Mouse (Mus musculus) stomach, embryonic 16.5 days (tissue): Measurements from ENCODE around the gene Grasp. TPM values are rescaled to one million over a fixed set of nuclear protein-coding genes. Genes with fewer than 3 reads are reported as not detected.
A peak's percentile ranks its signal among the peaks of the same experiment; 100 is the strongest.

ENCODE experiments used
- ATAC-seq: fragments of 200-750 bp; cut with Nextera tagmentation; 2 replicates; pipeline ENCODE4 v1.8.0; 2017; ENCODE audit warnings: moderate number of reproducible peaks, moderate TSS enrichment; ENCODE audit not compliant: insufficient read depth, low FRiP score
- H3K27ac ChIP-seq: fragments of 300-500 bp; sonication (generic); 2 replicates; pipeline ENCODE4 v1.5.1; 2014; ENCODE audit warnings: low read length
- H3K27me3 ChIP-seq: fragments of 300-500 bp; sonication (generic); 2 replicates; pipeline ENCODE4 v1.6.1; 2014; ENCODE audit warnings: low read length, control low read depth, mixed read lengths; ENCODE audit not compliant: control insufficient read depth, insufficient read depth
- H3K36me3 ChIP-seq: fragments of 300-500 bp; sonication (generic); 2 replicates; pipeline ENCODE4 v1.6.1; 2014; ENCODE audit warnings: low read length; ENCODE audit not compliant: control insufficient read depth, insufficient read depth
- H3K4me1 ChIP-seq: fragments of 300-500 bp; sonication (generic); 2 replicates; pipeline ENCODE4 v1.6.1; 2014; ENCODE audit warnings: low read length, control low read depth, mixed read lengths; ENCODE audit not compliant: control insufficient read depth, insufficient read depth
- H3K4me2 ChIP-seq: fragments of 300-500 bp; sonication (generic); 2 replicates; pipeline ENCODE4 v1.6.1; 2014; ENCODE audit warnings: low read depth, low read length, mixed read lengths
- H3K4me3 ChIP-seq: fragments of 300-500 bp; sonication (generic); replicated peaks from 2 replicates; pipeline ENCODE4 v1.5.1; 2014; ENCODE audit warnings: mild to moderate bottlenecking, low read length
- H3K9ac ChIP-seq: fragments of 300-500 bp; sonication (generic); 2 replicates; pipeline ENCODE4 v1.6.1; 2014; ENCODE audit warnings: low read length
- H3K9me3 ChIP-seq: fragments of 300-500 bp; sonication (generic); replicated peaks from 2 replicates; pipeline ENCODE4 v1.6.1; 2016; ENCODE audit warnings: low read length, control low read depth; ENCODE audit not compliant: control insufficient read depth
- WGBS: fragments of 180-500 bp; shearing (Covaris S2); extraction: QIAGEN DNeasy Blood & Tissue Kit; methylation state at CpG from one replicate; pipeline ENCODE4 v1.1.7; 2014; 5-methylcytosine and 5-hydroxymethylcytosine counted together
- polyA plus RNA-seq: library from polyadenylated mRNA; unstranded; fragments of >200 nt; fragmentation: Nextera tagmentation; extraction: Ambion mirVana; gene quantifications from 2 replicates; pipeline ENCODE4 v1.2.1, GENCODE M21; 2015

The Grasp gene
- polyA plus RNA-seq, 1 experiment from 2014 or later = 2.1 TPM

DNA sequence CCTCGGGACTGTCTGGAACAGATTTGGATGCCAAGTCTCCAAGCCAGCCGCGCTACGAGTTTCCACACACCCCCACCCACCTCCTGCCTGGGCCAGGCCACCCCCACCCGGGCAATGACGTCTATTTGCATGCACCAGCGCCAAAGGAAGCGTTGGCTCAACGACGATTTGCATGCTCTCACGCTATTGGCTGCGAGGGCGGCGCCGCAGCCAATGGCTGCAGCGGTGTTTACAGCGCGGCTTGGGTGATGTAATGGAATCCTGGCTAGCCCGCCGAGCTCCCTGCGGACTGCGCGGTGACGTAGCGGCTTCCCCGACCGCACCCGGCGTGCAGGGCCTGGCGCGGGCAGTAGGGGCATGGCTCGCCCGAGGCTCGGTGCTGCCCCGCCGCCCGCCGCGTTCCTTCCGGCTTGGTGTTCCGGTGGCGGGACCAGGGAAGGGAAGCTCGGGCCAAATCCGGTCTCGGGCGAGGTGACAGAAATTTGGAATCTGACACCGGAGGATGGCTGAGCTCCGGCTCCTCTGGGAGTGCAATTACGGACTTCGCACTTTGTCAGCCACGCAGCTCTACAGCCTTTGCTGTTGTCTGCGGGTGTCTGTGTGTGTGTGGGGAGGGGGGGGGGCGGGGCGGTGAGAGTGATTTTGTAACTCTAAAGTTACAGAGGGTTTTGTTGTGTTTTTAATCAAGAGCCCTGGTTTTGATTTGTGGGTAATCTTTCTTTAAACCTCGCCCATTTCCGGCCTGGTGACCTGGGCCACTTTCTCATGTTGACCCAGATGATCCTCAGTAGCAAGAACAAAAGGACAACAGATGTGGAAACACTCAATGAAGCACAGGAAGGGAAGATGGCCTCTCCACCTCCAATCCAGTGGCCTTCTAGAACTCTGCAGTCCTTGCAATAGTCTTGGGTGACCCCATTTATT lies 22.5 kb downstream of the Grasp start:
- peak; percentile 98 for ATAC-seq
- H3K4me1 ChIP-seq = peaks cover 21% of the 10 kb centered on the region
- H3K4me3 ChIP-seq = peak overlapping the region; percentile 49
- no peaks in the 10 kb centered on the region for H3K27me3 ChIP-seq
- peak overlapping the region; percentile 80 for H3K4me2 ChIP-seq
- 2% methylated on average over 56 of the region's 56 CpGs for WGBS
- H3K9me3 ChIP-seq = no peaks in the 10 kb centered on the region
- H3K9ac ChIP-seq = peak overlapping the region; percentile 81
- H3K36me3 ChIP-seq = no peaks in the 10 kb centered on the region
- H3K27ac ChIP-seq = peak overlapping the region; percentile 93

DNA sequence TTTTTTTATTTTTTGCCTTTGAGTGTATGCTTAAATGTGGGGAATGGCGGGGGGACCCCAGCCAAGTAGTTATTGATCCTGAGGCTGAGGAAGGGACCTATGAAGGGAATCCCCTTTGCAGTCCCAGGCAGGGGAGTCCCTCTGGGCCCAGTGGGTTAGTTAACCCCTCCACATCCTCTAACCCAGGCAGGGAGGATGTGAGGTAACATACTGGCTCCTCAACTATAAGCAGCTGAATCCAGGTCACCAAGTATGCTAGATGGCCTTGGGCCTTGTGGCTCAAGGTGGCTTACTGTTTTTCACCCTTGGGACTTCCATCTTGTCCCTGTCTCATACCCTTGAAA lies 23.1 kb downstream of the Grasp start:
- H3K27me3 ChIP-seq = no peaks in the 10 kb centered on the region
- no peak for ATAC-seq
- H3K4me1 ChIP-seq = peaks cover 17% of the 10 kb centered on the region
- no peaks in the 10 kb centered on the region for H3K36me3 ChIP-seq
- H3K9me3 ChIP-seq = no peaks in the 10 kb centered on the region
- H3K9ac ChIP-seq = no peak overlapping the region; the same call in 1 of the 2 replicates
- peak overlapping the region; percentile 80 for H3K4me2 ChIP-seq
- peak overlapping the region; percentile 93; the same call in 1 of the 2 replicates for H3K27ac ChIP-seq
- 72% methylated on average over 1 of the region's 1 CpGs for WGBS
- peak overlapping the region; percentile 49 for H3K4me3 ChIP-seq

DNA sequence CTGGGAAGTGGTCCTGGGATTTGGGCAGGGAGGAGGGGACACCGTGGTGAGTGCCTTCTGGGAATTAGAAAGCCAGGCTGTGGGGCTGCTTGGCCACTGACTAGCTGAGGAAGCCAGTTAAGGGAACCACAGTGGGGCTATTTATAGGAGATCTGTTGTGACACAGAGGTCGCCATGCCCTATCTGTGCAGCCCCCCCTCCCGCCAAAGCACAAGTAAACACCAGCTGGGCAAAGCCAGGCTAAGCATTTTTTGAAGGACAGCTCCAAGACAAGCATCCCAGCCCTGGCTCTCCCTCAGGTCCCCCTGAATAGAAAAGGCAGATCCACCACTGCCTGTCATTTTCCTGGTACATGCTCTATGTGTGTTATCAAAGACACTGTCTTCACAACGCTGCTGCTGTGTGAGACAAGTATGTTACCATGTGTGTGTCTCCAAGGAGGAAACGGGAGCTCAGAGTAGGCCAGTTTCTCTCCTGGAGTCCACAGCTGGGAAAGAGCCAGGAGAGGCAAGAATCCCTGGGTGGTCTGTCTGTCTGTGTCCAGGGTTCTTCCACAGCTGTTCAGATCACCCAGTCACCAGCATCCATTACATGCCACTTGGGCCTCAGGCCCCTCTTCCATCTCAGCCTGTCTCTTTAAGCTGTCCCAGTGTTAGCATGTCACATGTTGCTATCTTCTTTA lies 24.2 kb downstream of the Grasp start:
- Histone ChIP-seq H3K9me3 (no peaks in the 10 kb centered on the region), H3K4me1 (peaks cover 17% of the 10 kb centered on the region), H3K27me3 (no peaks in the 10 kb centered on the region), H3K27ac (peak overlapping the region; percentile 75), H3K36me3 (no peaks in the 10 kb centered on the region), H3K9ac (peak overlapping the region; percentile 48; the same call in 1 of the 2 replicates), H3K4me2 (no peak overlapping the region), H3K4me3 (no peak overlapping the region)
- WGBS = 33% methylated on average over 5 of the region's 5 CpGs
- no peak for ATAC-seq

DNA sequence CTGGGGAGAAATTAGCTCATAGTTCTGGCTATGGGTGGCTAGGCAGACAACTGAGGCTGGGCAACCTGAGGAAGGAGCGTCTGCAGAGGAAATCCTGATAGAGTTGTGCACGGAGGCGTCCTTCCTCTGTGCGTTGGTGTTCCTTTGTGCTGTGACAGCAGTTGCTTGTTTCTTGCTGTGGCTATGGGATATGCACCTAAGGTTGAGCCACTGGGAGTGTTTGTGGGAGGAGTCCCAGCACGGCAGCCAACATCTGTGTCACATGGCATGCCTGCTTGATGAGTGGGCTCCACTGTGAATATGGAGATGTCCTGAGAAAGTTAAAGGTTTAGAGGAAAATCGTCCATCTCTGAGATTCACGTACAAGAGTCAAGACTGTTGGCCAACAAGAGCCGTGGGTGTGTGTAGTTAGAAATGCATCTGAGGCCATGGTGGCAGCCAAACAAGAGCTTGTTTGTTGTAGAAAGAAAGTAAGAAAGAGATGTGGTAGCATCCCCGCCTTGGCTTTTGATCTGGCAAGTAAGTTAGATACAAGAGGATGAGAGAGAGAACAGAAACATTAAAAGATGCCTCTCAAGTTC lies 26.3 kb downstream of the Grasp start:
- H3K36me3 ChIP-seq = no peaks in the 10 kb centered on the region
- 68% methylated on average over 9 of the region's 9 CpGs for WGBS
- H3K27me3 ChIP-seq = no peaks in the 10 kb centered on the region
- H3K4me3 ChIP-seq = no peak overlapping the region
- no peak overlapping the region for H3K27ac ChIP-seq
- no peaks in the 10 kb centered on the region for H3K9me3 ChIP-seq
- H3K4me1 ChIP-seq = peaks cover 26% of the 10 kb centered on the region
- no peak overlapping the region for H3K4me2 ChIP-seq
- no peak overlapping the region for H3K9ac ChIP-seq
- no peak for ATAC-seq

DNA sequence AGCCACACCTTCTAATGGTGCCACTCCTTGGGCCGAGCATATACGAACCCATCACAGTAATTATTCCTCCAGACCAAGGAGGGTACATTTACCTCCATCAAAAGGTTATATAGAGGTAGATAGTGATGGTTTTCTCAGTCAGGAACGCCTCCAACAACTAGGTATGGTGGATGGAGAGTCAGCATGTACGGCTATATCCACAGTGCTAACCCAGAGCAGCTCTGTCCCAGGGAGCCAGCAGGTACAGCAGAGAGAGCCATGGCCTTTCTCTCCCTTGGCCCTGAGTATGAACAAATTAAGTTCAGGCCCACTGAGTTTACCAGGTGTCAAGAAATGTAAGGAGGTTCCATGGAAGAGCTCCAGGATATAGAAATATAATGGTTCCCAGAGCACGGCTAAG lies 27.9 kb downstream of the Grasp start:
- no peaks in the 10 kb centered on the region for H3K9me3 ChIP-seq
- ATAC-seq = no peak
- no peaks in the 10 kb centered on the region for H3K27me3 ChIP-seq
- H3K9ac ChIP-seq = no peak overlapping the region
- no peak overlapping the region for H3K27ac ChIP-seq
- no peaks in the 10 kb centered on the region for H3K36me3 ChIP-seq
- 87% methylated on average over 5 of the region's 5 CpGs for WGBS
- peaks cover 21% of the 10 kb centered on the region for H3K4me1 ChIP-seq
- H3K4me2 ChIP-seq = no peak overlapping the region
- no peak overlapping the region for H3K4me3 ChIP-seq

DNA sequence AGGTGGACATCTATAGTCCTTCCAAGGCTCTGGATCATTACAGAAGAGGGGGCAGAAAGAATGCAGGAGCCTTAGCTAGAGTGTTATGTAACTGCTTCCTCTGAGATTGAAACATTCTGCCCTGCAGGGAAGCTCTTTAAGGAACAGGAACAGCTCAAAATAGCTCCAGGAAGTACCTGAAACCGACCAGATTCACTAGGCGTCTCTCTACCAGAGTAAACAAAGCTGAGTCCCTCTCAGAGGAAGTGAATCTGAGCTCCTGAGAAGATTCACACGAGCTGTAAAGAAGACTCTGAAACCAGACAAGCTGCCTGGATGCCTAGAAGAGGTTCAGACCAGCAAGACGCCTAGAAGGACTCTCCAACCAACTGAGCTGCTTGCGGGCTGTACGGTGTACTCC lies 28.6 kb downstream of the Grasp start:
- Histone ChIP-seq H3K27ac (no peak overlapping the region), H3K9me3 (no peaks in the 10 kb centered on the region), H3K36me3 (no peaks in the 10 kb centered on the region), H3K4me3 (no peak overlapping the region), H3K27me3 (no peaks in the 10 kb centered on the region), H3K4me1 (peaks cover 21% of the 10 kb centered on the region), H3K9ac (no peak overlapping the region), H3K4me2 (no peak overlapping the region)
- no peak for ATAC-seq
- WGBS = 71% methylated on average over 6 of the region's 6 CpGs

DNA sequence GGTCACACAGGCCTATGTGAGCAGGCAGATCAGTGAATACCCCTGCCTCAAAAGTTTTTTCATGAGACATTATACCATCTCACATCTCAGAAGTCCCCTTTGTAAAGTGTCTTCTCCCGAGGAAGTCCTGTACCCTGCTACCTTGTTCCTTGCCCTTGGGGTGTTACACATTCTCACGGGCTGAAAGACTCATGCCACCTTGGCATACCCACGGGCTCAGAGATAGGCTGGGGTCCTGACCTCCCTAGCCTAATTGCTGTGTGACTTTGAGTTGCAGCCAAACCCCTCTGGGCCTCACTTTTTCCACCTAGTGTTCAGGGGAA lies 29.5 kb downstream of the Grasp start:
- Histone ChIP-seq H3K27ac (0 out of 2 replicates have a peak overlapping the region, but pooled peaks have one; percentile 2), H3K4me2 (peak overlapping the region; percentile 95), H3K36me3 (no peaks in the 10 kb centered on the region), H3K4me3 (peak overlapping the region; percentile 64), H3K9ac (peak overlapping the region; percentile 86), H3K4me1 (peaks cover 12% of the 10 kb centered on the region; the same call in 1 of the 2 replicates), H3K9me3 (no peaks in the 10 kb centered on the region), H3K27me3 (no peaks in the 10 kb centered on the region)
- WGBS = 31% methylated on average over 3 of the region's 3 CpGs
- no peak for ATAC-seq

DNA sequence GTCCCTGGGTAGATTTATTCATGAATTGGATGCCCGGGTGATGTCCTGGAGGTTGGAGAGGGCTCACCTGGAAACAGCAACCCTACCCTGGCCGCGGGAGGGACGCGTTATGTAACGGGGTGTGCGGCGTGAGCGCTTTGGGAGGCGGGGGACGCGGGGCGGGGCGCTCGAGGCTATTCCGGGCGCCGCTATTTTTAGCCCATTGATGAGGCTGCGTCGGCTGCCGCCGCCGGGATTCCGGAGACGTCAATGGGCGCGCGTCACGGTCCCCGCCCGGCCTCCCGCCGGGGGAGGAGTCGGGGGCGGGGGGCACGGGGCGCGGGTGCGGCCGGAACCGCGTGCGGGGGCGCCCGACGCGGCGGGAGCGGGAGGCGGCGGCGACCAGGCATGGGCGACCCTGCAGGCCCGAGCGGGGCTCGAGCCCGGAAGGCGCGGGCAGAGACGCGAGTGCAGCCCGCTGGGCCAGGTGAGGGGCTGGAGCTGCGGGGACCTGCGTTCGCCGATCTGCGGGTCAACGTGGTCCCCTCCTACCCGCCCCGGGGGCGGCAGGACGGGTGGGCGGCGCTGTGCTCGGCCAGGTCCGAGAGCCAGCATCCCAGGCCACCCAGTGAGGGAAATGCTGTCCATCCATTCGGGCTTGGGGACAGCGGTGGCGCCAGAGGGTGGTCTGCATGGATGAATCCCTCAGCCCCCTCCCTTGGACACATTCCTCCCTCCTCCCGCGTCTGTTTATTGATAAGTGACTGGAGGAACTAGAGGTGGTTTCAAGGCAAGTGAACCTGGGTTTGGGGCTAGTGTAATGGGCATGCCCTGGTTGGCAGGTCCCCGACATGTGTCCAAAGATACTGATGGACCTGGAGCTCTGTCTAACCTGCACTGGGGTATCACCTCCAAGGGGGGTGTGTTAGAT lies 30.2 kb downstream of the Grasp start, which contains the start of gene Nr4a1:
TSS of gene Nr4a1 (plus strand) at position 384 of the 910 bp plus-strand sequence.
- peak; percentile 78 for ATAC-seq
- Histone ChIP-seq H3K9me3 (no peaks in the 10 kb centered on the region), H3K27ac (peak within 1 kb of the TSS; percentile 38; the same call in 1 of the 2 replicates), H3K4me3 (peak within 1 kb of the TSS; percentile 64), H3K9ac (peak within 1 kb of the TSS; percentile 86), H3K36me3 (no peaks in the 10 kb centered on the region), H3K4me1 (peaks cover 11% of the 10 kb centered on the region; the same call in 1 of the 2 replicates), H3K4me2 (peak within 1 kb of the TSS; percentile 95), H3K27me3 (no peaks in the 10 kb centered on the region)
- WGBS = 2% methylated on average over 79 of the region's 82 CpGs
